Mouse (Mus musculus) kidney, adult 2 months (tissue): ENCODE data around the gene Vtn.

Experiments
- CTCF ChIP-seq: fragments of 200-500 bp; conservative IDR thresholded peaks from 2 replicates; pipeline ENCODE4 v1.5.1; 2011; ENCODE audit warnings: low read depth, mild to moderate bottlenecking, control low read depth, low read length, moderate library complexity, mixed read lengths; ENCODE audit not compliant: insufficient read depth, insufficient read length
- POLR2A ChIP-seq: fragments of 200-500 bp; IDR thresholded peaks from one replicate; pipeline ENCODE4 v1.6.1; 2011; ENCODE audit warnings: low read depth, low read length, control low read depth

DNA sequence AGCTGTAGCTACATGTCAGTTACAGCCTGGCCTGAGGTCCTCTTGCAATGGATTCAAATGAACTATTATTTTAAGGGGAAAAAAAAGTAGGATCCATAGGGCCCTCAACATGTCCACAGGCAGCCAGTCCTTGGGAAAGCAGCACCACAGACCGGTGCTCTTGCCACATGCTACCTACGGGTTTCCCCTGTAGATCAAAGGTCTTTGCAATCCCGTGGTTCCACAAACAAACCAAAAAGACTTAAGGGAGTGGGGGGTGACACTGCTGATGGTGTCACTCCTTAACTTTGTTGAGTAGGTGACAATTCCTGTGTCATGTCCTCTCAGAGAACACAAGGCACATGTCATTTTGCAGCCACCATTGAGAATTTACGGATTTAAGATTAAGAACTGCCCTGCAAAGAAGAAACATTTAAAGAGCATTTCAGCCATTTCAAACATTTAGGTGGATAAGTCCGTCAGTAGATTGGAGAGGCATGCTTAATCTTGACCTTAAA is 50.6 kb downstream of the Vtn start:
- TF ChIP-seq POLR2A: no peak
- TF ChIP-seq CTCF: no peak
